Mouse (Mus musculus) cortical plate, adult 2 months (tissue): ENCODE measurements around the gene Cd79b. TPM values are rescaled to one million over a fixed set of nuclear protein-coding genes. Genes with fewer than 3 reads are reported as not detected.
"Not testable (repeated sequence)": the region's sequence is repeated elsewhere in the genome, so short reads cannot be mapped to it uniquely, and the experiment has no call there.

Experiments used
- H3K27ac ChIP-seq: fragments of 200-500 bp; 2 replicates; pipeline ENCODE4 v1.5.1; 2012; ENCODE audit warnings: low read length, control low read depth, inconsistent platforms; ENCODE audit not compliant: insufficient read depth
- H3K4me1 ChIP-seq: fragments of 200-500 bp; 2 replicates; pipeline ENCODE4 v1.6.1; 2011; ENCODE audit warnings: low read length; ENCODE audit not compliant: control insufficient read depth, insufficient read depth
- H3K4me3 ChIP-seq: fragments of 200-500 bp; 2 replicates; pipeline ENCODE4 v1.5.1; 2011; ENCODE audit warnings: mild to moderate bottlenecking, low read length, control low read depth; ENCODE audit not compliant: insufficient read depth
- CTCF ChIP-seq: fragments of 200-500 bp; IDR thresholded peaks from 2 replicates; pipeline ENCODE4 v1.5.1; 2011; ENCODE audit warnings: mild to moderate bottlenecking, control low read depth, low read length; ENCODE audit not compliant: insufficient read depth; ENCODE audit errors: extremely low read depth
- POLR2A ChIP-seq: fragments of 200-500 bp; IDR thresholded peaks from 2 replicates; pipeline ENCODE4 v1.6.1; 2011; ENCODE audit warnings: mild to moderate bottlenecking, low read length, control low read depth; ENCODE audit not compliant: insufficient read depth; ENCODE audit errors: extremely low read depth
- polyA plus RNA-seq: library from polyadenylated mRNA; depleted of rRNA; stranded (reverse); fragments of >200 nt; gene quantifications from 2 replicates; pipeline ENCODE4 v1.2.3, GENCODE M21; 2012; rRNA removed

Gene Cd79b
- polyA plus RNA-seq: 0.44 and 0.87 TPM in 2 replicates

DNA sequence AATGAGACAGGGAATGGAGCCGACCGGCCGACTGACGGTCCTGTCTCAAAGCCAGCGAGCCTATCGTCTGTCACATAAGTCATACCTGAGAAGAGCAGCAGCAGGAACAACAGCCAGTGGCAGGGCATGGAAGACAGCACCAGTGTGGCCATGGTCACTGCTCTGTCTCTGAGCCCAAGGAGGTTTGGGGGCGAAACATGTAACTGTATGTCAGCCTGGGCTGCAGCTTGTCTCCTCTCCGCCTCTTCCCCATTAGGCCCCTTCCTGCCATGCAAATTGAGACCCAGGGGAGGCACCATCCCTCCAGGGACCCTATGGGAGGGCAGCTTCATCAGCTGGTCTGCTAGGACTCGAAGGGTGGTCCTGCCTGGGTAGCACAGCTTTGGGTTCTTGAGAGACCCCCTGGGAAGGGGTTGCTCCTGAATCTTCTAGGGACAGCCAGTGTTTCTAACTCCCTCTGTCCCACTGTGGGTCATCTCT is at the start of gene Cd79b:
TSS of gene Cd79b (minus strand) at position 430 of the 480 bp plus-strand sequence.
- Histone ChIP-seq H3K4me1 (no peaks in the 10 kb centered on the region), H3K27ac (no peak within 1 kb of the TSS), H3K4me3 (no peak within 1 kb of the TSS)
- TF ChIP-seq POLR2A (no peak), CTCF (no peak)

DNA sequence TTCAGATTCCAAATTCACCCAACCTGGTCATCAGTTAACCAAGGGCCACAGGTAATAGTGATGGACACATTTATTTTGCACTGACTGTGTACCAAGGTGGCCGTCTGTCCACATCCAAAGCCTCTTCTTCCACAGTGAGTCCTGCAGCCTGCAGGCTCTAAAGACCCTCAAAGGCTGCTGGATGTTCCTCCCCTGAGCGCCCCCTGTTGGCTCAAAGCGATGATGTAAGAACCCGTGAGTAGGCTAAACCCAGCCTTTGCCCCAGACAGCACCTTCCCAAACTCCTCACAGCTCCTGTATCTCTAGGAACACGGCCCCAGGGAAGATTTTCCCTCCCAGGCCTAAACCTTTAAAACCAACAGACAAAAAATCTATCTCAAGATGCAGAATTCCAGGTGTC is 44.8 kb upstream of the Cd79b start:
- no peak overlapping the region for H3K4me3 ChIP-seq
- TF ChIP-seq POLR2A: no peak
- H3K27ac ChIP-seq: no peak overlapping the region

DNA sequence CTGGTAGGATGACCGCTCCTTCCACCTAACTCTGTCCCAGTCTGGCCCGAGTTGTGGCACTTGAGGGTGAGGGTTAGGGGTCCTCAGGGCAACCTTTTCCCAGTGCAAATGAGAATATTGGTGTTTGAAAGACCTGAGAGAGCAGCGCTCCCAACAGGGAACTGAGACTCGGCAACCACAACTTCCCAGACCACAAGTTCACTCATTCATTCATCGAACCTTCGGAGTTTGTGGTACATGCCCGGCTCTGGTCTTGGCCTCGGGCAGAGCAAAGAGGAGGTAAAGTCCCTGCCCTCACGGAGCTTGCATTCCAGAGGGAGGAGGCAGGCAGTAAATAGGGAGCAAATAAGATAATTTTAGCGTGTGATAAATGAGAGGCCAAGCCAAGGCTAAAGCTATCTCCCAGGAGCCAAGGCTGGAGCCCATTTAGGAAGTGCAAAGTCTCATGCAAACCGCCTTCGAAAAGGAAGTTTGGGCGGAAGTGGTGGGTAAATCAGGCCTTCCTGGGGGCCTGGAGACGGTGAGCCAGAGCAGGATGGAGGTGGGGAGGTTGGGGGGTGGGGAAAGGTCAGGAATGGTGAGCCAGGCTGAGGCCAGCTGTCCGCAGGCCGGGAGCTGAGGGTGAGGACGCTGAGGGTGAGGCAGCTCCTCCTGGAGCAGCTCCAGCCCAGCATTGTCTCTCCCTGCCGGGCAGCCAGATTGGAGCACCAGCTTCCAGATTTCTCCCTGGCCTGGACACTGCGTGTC is 41.0 kb upstream of the Cd79b start:
- no peaks in the 10 kb centered on the region for H3K4me1 ChIP-seq
- TF ChIP-seq CTCF: no peak
- TF ChIP-seq POLR2A: no peak

More for the DNA sequence above, 44.8 kb upstream of the Cd79b start:
- H3K4me1 ChIP-seq: no peaks in the 10 kb centered on the region

DNA sequence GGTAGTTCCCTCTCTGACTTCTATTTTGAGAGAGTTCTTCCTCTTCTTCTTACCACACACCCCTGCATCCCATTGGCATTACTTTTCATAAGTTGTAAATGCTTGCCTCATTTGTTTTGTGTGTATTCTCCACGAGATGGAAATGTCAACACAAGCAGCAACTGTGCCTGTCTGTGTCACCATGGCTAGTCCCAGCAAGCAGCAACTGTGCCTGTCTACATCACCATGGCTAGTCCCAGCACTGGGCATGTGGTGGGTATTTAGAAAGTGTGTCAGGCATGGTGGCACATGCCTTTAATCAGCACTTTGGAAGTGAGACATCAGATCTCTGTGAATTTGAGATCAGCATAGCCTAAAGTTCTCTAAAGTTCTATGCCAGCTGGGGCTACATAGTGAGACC is 39.6 kb upstream of the Cd79b start:
- Histone ChIP-seq H3K4me1 (no peaks in the 10 kb centered on the region), H3K4me3 (no peak overlapping the region), H3K27ac (no peak overlapping the region)
- TF ChIP-seq POLR2A (no peak), CTCF (no peak)

More for the DNA sequence above, 41.0 kb upstream of the Cd79b start:
- Histone ChIP-seq H3K27ac (no peak overlapping the region), H3K4me3 (no peak overlapping the region)

DNA sequence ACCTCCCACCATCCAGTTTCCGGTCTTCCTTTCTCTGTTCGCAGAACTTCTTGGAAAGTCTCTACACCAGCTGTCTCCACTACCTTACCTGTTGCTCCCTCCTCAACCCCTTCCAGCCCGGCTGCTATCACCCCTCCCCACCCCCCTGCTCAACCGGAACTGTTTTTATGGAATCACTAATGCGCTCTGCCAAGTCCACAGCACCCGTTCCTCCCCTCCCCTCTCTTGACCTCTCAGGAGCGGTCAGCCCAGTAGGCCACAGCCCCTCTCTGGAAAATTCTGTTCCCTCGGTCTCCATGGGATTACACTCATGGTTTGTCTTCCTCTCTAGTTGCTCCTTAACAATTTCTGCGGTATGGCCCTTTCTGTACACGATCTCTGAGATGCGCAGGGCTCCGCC is 38.6 kb upstream of the Cd79b start, which contains the start of gene Scn4a:
TSS of gene Scn4a (minus strand) at position 101 of the 400 bp plus-strand sequence.
- Histone ChIP-seq H3K4me3 (no peak within 1 kb of the TSS), H3K27ac (no peak within 1 kb of the TSS), H3K4me1 (no peaks in the 10 kb centered on the region)
- TF ChIP-seq CTCF (no peak), POLR2A (no peak)

- Histone ChIP-seq H3K4me3 (no peak overlapping the region), H3K27ac (no peak overlapping the region), H3K4me1 (no peaks in the 10 kb centered on the region)
- TF ChIP-seq CTCF (no peak), POLR2A (no peak)
Measured at GRCm38 (mm10) chr11:106351941-106352340, 37.4 kb upstream of the Cd79b start.

- no peak overlapping the region for H3K4me3 ChIP-seq
- H3K4me1 ChIP-seq: no peaks in the 10 kb centered on the region
- TF ChIP-seq CTCF (no peak), POLR2A (no peak)
- H3K27ac ChIP-seq: no peak overlapping the region
Measured at GRCm38 (mm10) chr11:106351253-106351652, 36.7 kb upstream of the Cd79b start.

- H3K4me1 ChIP-seq: no peaks in the 10 kb centered on the region
- TF ChIP-seq POLR2A: no peak
- TF ChIP-seq CTCF: no peak
- no peak overlapping the region for H3K4me3 ChIP-seq
- no peak overlapping the region for H3K27ac ChIP-seq
Measured at GRCm38 (mm10) chr11:106350853-106351252, 36.3 kb upstream of the Cd79b start.

GRCm38 (mm10) chr11:106349772-106350171 is 35.2 kb upstream of the Cd79b start:
- Histone ChIP-seq H3K27ac (no peak overlapping the region), H3K4me3 (no peak overlapping the region), H3K4me1 (no peaks in the 10 kb centered on the region)
- TF ChIP-seq POLR2A (no peak), CTCF (no peak)

DNA sequence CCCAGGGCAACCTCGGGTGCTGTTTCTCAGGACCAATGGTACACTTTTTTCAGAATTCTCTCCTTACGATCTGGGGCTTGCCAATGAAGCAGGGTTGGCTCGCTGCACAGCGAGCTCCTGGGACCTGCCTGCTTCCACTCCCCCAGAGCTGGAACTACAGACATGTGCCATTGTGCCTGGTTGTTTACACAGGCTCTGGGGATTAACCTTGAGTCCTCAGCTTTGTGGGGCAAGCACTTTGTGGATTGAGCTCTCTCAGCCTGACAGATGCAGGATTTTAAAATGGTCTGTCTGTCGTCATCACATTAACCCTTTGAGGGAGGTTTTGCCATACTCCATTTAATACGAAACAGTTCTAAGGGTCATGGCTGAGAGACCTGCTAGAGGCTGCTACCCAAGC is 30.3 kb upstream of the Cd79b start:
- no peak for TF ChIP-seq POLR2A
- no peak for TF ChIP-seq CTCF
- no peak overlapping the region for H3K27ac ChIP-seq
- no peak overlapping the region for H3K4me3 ChIP-seq
- no peaks in the 10 kb centered on the region for H3K4me1 ChIP-seq

GRCm38 (mm10) chr11:106340990-106341520 is 26.5 kb upstream of the Cd79b start:
- Histone ChIP-seq H3K27ac (no peak overlapping the region), H3K4me3 (no peak overlapping the region), H3K4me1 (no peaks in the 10 kb centered on the region)
- TF ChIP-seq CTCF (no peak), POLR2A (no peak)

DNA sequence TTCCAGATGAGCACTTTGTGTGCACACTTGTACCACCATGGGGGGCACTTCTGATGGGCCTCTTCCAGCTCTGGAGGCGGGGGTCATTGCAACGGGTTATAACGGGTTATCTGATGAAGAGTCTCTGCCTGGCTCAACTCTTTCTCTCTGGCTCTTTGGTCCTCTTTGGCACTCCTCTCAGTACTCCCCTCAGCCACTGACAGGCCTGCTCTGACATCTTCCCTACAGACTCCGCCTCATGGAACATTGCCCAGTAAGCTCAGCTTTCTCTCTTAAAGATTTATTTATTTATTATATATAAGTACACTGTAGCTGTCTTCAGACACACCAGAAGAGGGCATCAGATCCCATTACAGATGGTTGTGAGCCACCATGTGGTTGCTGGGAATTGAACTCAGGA is 24.8 kb upstream of the Cd79b start:
- not testable (repeated sequence) for H3K27ac ChIP-seq, H3K4me1 ChIP-seq, H3K4me3 ChIP-seq
